Mouse (Mus musculus) liver, embryonic 14.5 days (tissue): Measurements from ENCODE around the gene Apobec4.

ENCODE experiments used
- CTCF ChIP-seq: IDR thresholded peaks from 2 replicates; pipeline ENCODE4 v1.5.1; 2016; ENCODE audit warnings: antibody characterized with exemption, low read depth, control low read depth
- EP300 ChIP-seq: IDR thresholded peaks from 2 replicates; pipeline ENCODE4 v1.6.1; 2016; ENCODE audit warnings: antibody characterized with exemption, low read depth

GRCm38 (mm10) chr1:152713924-152714323 is 36.4 kb upstream of the Apobec4 start:
- TF ChIP-seq CTCF, result no peak
- TF ChIP-seq EP300, result no peak
